Mouse (Mus musculus) G1E (cell line): ENCODE data around the gene Gm10282.

Source experiments
- CTCF ChIP-seq: IDR thresholded peaks from 2 replicates; pipeline ENCODE4 v1.5.1; 2012; ENCODE audit warnings: low read depth, low read length, inconsistent platforms, mixed read lengths
- POLR2AphosphoS5 ChIP-seq: IDR thresholded peaks from 2 replicates; pipeline ENCODE4 v1.6.1; 2012; ENCODE audit warnings: low read depth, low read length, inconsistent platforms; ENCODE audit not compliant: insufficient replicate concordance
- TAL1 ChIP-seq: conservative IDR thresholded peaks from 2 replicates; pipeline ENCODE4 v1.6.1; 2012; ENCODE audit warnings: low read depth, low read length, inconsistent platforms, mixed read lengths

DNA sequence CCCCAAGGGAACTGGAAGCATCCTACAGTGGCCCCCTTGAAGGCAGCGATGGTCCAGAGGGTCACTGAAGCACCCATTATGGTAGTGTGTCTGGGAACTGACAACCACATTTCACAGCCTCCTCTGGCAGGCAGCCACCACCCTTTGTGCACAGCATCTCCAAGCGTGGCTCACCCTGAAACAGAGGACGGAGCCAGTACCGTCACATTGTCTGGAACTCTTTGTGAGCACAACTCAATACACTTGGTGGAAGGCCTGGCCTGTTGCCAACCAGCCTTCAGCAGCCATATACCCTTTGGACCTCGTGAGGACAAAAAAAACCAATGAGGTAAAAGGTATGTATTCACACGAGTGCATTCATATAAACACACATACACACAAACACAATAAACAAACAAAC, 3.2 kb upstream of the Gm10282 start:
- TF ChIP-seq CTCF (no peak), POLR2AphosphoS5 (no peak), TAL1 (no peak)
